Mouse (Mus musculus): ENCODE results near the gene Slc35f3.

DNA sequence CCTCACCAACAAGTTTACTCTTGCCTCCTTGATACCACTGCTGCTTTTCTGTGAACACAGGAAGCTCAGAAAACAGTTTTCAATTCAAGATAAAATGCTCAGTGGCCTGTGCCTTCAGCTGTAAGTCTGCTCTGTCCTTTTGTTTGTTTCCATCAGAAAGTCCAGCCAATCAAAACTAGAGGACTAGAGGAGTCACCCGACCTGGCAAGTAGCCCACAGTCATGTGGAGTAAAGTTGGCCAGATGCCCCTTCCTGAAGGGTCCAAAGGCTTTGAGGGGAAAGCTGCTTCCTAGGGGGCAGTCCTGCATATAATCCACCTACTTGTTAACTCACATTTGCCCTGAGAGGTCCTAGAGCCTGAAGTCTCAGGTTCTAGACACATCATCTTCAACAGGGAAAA lies 10.7 kb downstream of the Slc35f3 start:
- TF ChIP-seq CTCF (IDR thresholded peaks at IDR 0.05; ENCODE audit: low read depth, low read length) (no peak), POLR2A (IDR thresholded peaks at IDR 0.05; ENCODE audit: extremely low read depth, insufficient read depth, low read length) (no peak)

Data from liver, adult 2 months (tissue).